Mouse (Mus musculus) c-Kit-positive CD71-positive TER-119-negative erythroid progenitor cells, embryonic 14.5 days (primary cell): Measurements from ENCODE around the gene Adamts12.

Experiments used
- DNase-seq: peaks from one replicate; pipeline ENCODE4 v3.0.0-alpha.2; 2013; ENCODE audit warnings: low read depth

The Adamts12 gene

GRCm38 (mm10) chr15:11160759-11161158, 96.2 kb downstream of the Adamts12 start:
- no peak for DNase-seq

GRCm38 (mm10) chr15:11165883-11166282, 101.3 kb downstream of the Adamts12 start:
- DNase-seq: no peak

GRCm38 (mm10) chr15:11173884-11174470, 109.4 kb downstream of the Adamts12 start:
- DNase-seq: no peak

DNA sequence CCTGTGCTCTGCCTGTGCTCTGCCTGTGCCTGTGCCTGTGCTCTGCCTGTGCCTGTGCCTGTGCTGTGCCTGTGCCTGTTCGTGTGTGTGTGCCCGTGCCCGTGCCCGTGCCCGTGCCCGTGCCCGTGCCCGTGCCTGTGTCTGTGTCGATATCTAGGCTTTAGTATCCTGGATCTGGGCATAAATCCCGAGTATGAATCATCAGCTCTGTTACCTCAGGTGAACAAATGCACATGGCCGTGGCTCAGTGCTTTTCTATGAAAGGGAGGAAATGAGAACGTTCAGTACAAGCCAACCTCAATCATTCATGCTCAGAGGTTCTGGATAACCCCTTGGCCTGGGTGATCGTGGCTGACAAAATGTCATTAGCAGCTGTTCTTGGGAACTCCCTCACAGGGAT, 110.3 kb downstream of the Adamts12 start:
- DNase-seq: no peak

GRCm38 (mm10) chr15:11177448-11177847, 112.9 kb downstream of the Adamts12 start:
- no peak for DNase-seq

GRCm38 (mm10) chr15:11179751-11180169, 115.2 kb downstream of the Adamts12 start:
- no peak for DNase-seq

- DNase-seq: no peak
Measured at GRCm38 (mm10) chr15:11186711-11187110, 122.1 kb downstream of the Adamts12 start.

DNA sequence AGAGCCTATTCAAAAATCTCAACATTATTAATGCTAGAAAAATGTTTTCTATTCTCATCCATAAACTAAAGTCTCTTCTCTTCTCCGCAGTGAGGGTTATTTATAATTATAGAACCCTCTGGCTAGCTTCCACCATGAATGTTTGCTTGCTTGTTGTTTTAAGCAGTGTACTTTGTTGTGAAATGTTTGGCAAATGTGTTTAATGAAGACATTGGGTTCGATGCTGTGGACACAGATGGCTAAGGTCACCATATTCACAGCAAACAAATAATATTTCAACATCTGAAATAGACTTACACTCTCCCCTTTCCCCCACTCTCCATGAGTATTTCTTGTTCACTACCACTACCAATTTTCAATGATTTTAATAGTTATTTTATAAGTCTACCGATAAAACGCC, 125.9 kb downstream of the Adamts12 start:
- DNase-seq: no peak

DNA sequence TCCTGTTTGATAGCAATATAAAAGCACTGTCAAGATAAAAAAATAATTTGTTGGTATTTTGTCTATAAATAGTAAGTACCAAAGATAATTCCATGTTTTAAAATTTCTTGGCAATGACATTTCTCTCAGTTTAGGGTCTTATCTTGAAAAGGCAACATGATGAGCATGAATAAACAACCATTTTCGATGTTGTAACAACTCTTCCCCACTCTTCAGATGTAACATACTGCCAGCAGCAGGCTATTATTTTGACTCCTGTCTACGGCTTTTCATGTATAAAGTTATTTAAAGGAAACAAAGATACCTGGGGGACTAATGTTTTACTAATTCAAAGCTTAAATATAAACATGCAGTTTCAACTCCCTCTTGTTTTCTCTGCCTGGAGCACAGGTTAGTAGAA, 128.2 kb downstream of the Adamts12 start:
- DNase-seq: no peak

DNA sequence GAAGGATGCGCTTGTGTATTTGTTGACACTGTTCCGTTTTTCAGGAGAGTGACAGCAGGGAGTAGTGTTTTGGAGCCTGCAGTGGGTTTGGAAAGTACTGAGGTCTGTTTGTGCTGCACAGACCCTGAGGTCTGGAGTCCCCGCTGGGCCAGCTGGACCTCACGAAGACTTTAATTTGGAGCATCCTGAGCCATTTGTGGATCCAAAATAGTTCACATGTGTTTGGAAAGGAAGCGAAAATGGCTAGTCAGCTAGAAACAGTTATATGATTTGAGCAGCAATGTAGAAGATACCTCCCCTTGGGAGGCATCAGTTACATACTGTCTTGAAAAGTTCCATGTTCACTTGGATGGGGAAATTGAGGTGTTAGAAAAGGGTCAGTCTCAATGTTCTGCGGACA, 132.5 kb downstream of the Adamts12 start:
- no peak for DNase-seq

GRCm38 (mm10) chr15:11198246-11198795, 133.7 kb downstream of the Adamts12 start:
- DNase-seq: no peak

DNA sequence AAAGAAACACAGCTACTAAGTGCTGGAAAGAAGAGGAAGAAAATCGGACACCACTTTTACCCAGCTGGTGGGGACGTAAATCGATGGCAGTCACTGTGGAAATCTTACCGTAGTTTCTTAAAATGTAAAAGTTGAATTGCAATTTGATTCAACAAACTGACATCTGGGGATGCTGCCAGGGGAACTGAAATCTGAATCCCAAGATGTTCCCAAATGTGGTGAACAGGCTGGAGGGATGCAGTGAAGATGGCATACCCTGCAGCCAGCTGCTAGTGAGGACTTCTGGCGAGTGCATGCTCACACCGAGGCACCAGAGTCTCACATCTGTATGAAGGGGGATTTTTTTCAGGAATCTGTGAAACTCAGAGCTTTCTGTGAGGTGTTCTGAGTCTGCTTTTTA, 138.5 kb downstream of the Adamts12 start:
- DNase-seq: no peak

GRCm38 (mm10) chr15:11204934-11205333, 140.3 kb downstream of the Adamts12 start:
- DNase-seq: no peak

DNA sequence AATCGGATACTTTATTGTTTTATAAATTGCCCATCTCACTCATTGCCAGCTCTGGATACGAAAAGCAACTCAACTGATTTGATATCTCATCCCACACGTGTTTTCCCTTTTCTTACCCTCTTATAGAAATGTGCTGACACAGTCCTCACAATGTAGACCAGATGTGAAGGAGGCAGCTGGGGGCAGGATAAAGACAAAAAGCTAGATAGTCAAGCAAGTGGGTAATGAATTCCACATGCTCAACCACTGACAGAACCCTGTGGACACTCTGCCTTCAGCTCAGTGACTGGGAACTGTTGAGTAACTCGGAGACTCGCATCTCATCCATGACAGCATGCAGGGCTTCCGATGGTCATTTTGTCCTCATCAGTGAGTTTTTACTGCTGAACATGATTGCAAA, 146.4 kb downstream of the Adamts12 start:
- no peak for DNase-seq

- DNase-seq: no peak
Measured at GRCm38 (mm10) chr15:11233906-11234632, 169.5 kb downstream of the Adamts12 start.

GRCm38 (mm10) chr15:11240406-11240805, 175.8 kb downstream of the Adamts12 start:
- DNase-seq: no peak

DNA sequence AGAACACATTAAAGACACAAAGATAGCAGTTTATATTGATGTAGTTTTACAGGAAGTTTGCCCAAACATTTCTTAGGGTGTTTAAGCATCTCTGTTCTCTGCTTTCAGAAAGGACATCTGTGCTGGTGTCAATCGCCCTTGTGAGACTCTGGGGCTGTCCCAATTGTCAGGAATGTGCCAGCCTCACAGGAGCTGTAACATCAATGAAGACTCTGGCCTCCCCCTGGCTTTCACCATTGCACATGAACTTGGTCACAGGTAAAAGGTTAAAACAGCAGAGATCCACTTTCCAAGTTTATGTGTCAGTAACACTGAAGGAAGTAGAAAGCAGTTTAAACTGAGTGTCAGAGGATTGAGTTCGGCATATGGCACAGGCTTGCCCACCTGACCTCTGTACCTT, 176.7 kb downstream of the Adamts12 start:
- DNase-seq: no peak

GRCm38 (mm10) chr15:11246402-11246801, 181.8 kb downstream of the Adamts12 start:
- DNase-seq: no peak

DNA sequence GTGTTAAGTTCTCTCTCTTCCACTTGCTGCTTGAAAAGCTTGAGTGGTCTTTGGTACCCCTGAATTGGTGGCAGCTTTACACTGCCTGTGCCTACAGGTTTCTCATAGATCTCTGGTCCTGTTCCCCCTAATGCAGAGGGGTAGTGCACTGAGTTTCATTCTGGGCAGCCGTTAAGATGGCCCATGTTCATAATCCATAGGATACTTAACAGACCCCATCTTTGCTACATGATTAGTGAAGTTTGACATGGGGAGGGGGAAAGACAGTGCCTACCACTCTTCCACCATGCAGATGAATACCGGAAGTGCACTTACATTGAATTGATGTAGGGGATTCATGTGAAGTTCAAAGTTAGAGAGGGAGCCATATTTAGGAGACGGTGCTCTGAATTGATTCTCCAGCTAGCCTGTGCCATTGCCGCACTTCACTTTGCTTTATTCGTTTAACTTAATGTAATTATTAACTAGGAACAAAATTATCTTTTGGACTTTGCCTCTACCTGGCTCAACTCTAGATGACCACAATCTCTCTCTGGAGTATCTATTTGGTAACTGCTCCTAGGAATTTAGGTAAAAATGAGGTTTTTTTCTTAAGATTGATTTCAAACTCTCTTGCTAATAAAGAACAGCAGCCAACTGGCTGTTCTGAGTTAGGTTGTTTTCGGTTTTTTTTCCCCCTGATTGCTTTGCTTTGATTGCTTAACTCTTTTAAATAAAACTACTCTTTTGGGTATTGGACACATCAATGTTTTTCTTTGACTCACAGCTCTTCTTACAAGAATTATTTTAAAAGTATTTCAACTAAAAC, 214.9 kb downstream of the Adamts12 start:
- DNase-seq: no peak

GRCm38 (mm10) chr15:11280689-11281264, 216.2 kb downstream of the Adamts12 start:
- no peak for DNase-seq

GRCm38 (mm10) chr15:11283171-11283570, 218.6 kb downstream of the Adamts12 start:
- DNase-seq: no peak

DNA sequence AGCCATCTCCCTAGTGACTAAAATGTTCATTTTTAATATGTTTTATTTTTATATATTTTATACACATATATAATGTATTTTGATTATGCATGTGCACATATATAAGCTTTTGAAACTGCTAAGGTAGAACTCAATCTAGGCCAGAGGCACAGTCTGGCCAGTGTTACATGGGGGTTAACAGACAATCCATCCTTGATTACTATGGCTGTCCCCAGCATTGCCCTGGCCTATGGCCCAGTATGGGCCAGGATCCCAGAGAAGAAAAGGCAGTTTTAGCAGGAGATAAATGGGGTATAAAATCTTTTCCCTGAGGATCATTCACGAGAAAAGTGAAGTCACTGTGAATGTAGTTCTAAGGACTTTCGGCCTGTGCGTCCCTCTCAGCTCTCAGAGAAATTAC, 223.2 kb downstream of the Adamts12 start:
- DNase-seq: no peak
